In genomic region chr8:122866231-122866630, GRCm38 (mm10) we compare ENCODE assay signal across 17 mouse cellular contexts. TPM values are rescaled to one million over a fixed set of nuclear protein-coding genes. Genes with fewer than 3 reads are reported as not detected.
"Had no signal": no experiment of that assay in that cellular context is flagged by ENCODE, and none has a peak within 500 bp of the region (broad histone marks: within the 10 kb centered on the region; RNA-seq: fewer than 3 reads in every experiment).

No protein-coding gene starts in this region.

- H3K9ac ChIP-seq: liver, embryonic 13.5 days; liver, embryonic 15.5 days; liver, postnatal 0 days; lung, embryonic 15.5 days; midbrain, embryonic 13.5 days; midbrain, embryonic 15.5 days; neural tube, embryonic 12.5 days had no signal

- H3K36me3 ChIP-seq: liver, embryonic 13.5 days; liver, embryonic 15.5 days; lung, embryonic 15.5 days; midbrain, embryonic 13.5 days; midbrain, embryonic 15.5 days; neural tube, embryonic 12.5 days had no signal

- H3K9me3 ChIP-seq: liver, embryonic 13.5 days; liver, embryonic 15.5 days; megakaryocyte, embryonic 14.5 days; midbrain, embryonic 15.5 days had no signal

- H3K27ac ChIP-seq: liver, embryonic 13.5 days; liver, embryonic 15.5 days; lung, embryonic 15.5 days; midbrain, embryonic 13.5 days; midbrain, embryonic 15.5 days; neural tube, embryonic 12.5 days had no signal

- ATAC-seq: liver, postnatal 0 days; lung, postnatal 0 days; midbrain, embryonic 15.5 days had no signal

- H3K4me1 ChIP-seq: midbrain, embryonic 15.5 days had no signal

- H3K27me3 ChIP-seq: midbrain, embryonic 13.5 days; midbrain, embryonic 15.5 days; neural tube, embryonic 12.5 days had no signal

- H3K4me3 ChIP-seq: liver, embryonic 13.5 days; liver, embryonic 15.5 days; lung, embryonic 15.5 days; midbrain, embryonic 13.5 days; midbrain, embryonic 15.5 days; neural tube, embryonic 12.5 days had no signal

- DNase-seq: liver, embryonic 13.5 days; liver, postnatal 0 days; lung, adult 2 months; lung, postnatal 14 days; right cerebral cortex, postnatal 14 days; thymus, adult 2 months; thymus, postnatal 25 days had no signal

RNA-seq across cellular contexts. Expression of gene Cdh15, which starts 18.5 kb away (rescaled TPM):
- total RNA-seq: monocyte, adult 5-6 weeks; neutrophil, adult 5-6 weeks had no signal
- polyA plus RNA-seq: liver, postnatal 0 days; spleen, adult 2 months had no signal
